Mouse (Mus musculus) kidney, adult 2 months (tissue): ENCODE data around the gene Trpm8. TPM values are rescaled to one million over a fixed set of nuclear protein-coding genes. Genes with fewer than 3 reads are reported as not detected.
A peak's percentile ranks its signal among the peaks of the same experiment; 100 is the strongest.

Source experiments
- DNase-seq: peaks from one replicate; pipeline ENCODE4 v3.0.0; 2021
- H3K27ac ChIP-seq: fragments of 200-500 bp; 2 replicates; pipeline ENCODE4 v1.5.1; 2012; ENCODE audit warnings: low read depth, low read length, control low read depth, inconsistent platforms; ENCODE audit not compliant: insufficient read depth
- H3K27me3 ChIP-seq: fragments of 200-500 bp; replicated peaks from 2 replicates; pipeline ENCODE4 v1.6.1; 2012; ENCODE audit warnings: mild to moderate bottlenecking, moderate library complexity, low read length, inconsistent platforms; ENCODE audit not compliant: control insufficient read depth, insufficient read depth
- H3K36me3 ChIP-seq: fragments of 200-500 bp; 2 replicates; pipeline ENCODE4 v1.6.1; 2012; ENCODE audit warnings: mild to moderate bottlenecking, moderate library complexity, low read length, inconsistent platforms; ENCODE audit not compliant: control insufficient read depth, insufficient read depth
- H3K4me1 ChIP-seq: fragments of 200-500 bp; 2 replicates; pipeline ENCODE4 v1.6.1; 2011; ENCODE audit warnings: low read length; ENCODE audit not compliant: control insufficient read depth, insufficient read depth
- H3K4me3 ChIP-seq: fragments of 200-500 bp; 2 replicates; pipeline ENCODE4 v1.5.1; 2011; ENCODE audit warnings: mild to moderate bottlenecking, low read depth, low read length, control low read depth; ENCODE audit not compliant: insufficient read depth
- CTCF ChIP-seq: fragments of 200-500 bp; conservative IDR thresholded peaks from 2 replicates; pipeline ENCODE4 v1.5.1; 2011; ENCODE audit warnings: low read depth, mild to moderate bottlenecking, control low read depth, low read length, moderate library complexity, mixed read lengths; ENCODE audit not compliant: insufficient read depth, insufficient read length
- POLR2A ChIP-seq: fragments of 200-500 bp; IDR thresholded peaks from one replicate; pipeline ENCODE4 v1.6.1; 2011; ENCODE audit warnings: low read depth, low read length, control low read depth
- WGBS: fragments of 180-500 bp; shearing (Covaris S2); methylation state at CpG from one replicate; pipeline ENCODE4 v1.1.7; 2018; 5-methylcytosine and 5-hydroxymethylcytosine counted together
- polyA plus RNA-seq: library from polyadenylated mRNA; depleted of rRNA; stranded (reverse); fragments of >200 nt; gene quantifications from 2 replicates; pipeline ENCODE4 v1.2.3, GENCODE M21; 2012

Trpm8 gene
- polyA plus RNA-seq, 1 experiment, result not detected

DNA sequence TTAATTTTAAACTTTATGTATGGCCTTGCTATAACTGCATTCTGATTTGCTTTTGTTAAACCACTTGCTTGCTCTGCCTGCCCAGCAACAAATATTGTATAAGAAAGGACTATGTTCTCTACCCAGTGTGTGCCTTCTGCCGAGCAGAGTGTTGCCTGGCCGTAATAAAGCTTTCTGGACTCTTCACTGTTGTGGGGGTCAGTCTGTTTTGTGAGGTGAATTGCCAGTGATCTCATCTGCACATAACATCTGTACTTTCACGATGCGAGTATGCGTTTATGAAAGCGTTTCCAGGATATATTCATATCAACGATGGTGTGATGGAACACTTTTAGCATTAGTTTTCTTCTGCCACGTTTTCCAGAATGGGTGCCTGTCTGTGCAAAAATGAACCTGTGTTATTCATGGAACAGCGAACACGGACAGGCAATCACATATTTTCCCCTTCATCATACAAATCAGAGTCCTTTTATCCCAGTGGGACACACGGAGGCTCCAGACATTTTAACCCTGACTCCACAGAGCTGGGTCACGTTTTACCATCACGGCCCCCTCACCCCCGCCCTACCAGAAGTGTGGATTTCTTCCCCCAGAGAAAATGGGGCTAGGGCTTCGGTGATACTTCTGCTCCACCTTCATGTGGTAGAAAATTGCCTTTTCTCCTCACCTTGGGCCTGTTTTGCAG, 2.7 kb downstream of the Trpm8 start:
- DNase-seq, result no peak
- 64% methylated on average over 15 of the region's 15 CpGs for WGBS
- H3K27me3 ChIP-seq, result no peaks in the 10 kb centered on the region
- H3K4me3 ChIP-seq, result no peak overlapping the region
- no peaks in the 10 kb centered on the region for H3K36me3 ChIP-seq
- H3K27ac ChIP-seq, result no peak overlapping the region
- no peak for TF ChIP-seq CTCF
- no peak for TF ChIP-seq POLR2A
- peaks cover 5% of the 10 kb centered on the region for H3K4me1 ChIP-seq

DNA sequence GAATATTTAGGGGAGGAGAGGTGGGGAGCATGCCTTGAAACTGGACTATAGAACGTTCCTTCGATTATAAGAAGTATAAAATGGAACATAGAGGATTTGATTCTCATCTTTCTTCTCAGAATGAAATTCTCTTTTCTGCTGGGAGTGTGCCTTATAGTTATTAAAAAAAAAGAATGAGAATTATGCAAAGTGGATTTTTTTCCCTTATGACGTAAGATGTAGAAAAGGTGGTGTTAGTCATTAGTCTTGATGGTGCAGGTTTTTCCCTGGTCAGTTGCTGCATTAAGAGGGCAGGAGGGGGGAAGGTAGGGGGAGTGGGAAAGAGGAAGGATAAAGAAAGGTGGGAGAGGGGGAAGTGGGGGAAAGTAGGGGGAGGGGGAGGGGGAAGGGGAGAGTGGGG, 4.8 kb downstream of the Trpm8 start:
- no peaks in the 10 kb centered on the region for H3K4me1 ChIP-seq
- no peaks in the 10 kb centered on the region for H3K36me3 ChIP-seq
- WGBS, result 57% methylated on average over 3 of the region's 3 CpGs
- DNase-seq, result no peak
- no peak for TF ChIP-seq CTCF
- TF ChIP-seq POLR2A, result no peak
- no peak overlapping the region for H3K27ac ChIP-seq
- H3K27me3 ChIP-seq, result no peaks in the 10 kb centered on the region
- H3K4me3 ChIP-seq, result no peak overlapping the region

- no peak overlapping the region for H3K4me3 ChIP-seq
- no peaks in the 10 kb centered on the region for H3K27me3 ChIP-seq
- no peaks in the 10 kb centered on the region for H3K36me3 ChIP-seq
- TF ChIP-seq POLR2A, result no peak
- no peak for TF ChIP-seq CTCF
- 79% methylated on average over 15 of the region's 15 CpGs for WGBS
- H3K4me1 ChIP-seq, result no peaks in the 10 kb centered on the region
- no peak for DNase-seq
- H3K27ac ChIP-seq, result no peak overlapping the region
Observed at GRCm38 (mm10) chr1:88283376-88284227, 6.1 kb downstream of the Trpm8 start.

DNA sequence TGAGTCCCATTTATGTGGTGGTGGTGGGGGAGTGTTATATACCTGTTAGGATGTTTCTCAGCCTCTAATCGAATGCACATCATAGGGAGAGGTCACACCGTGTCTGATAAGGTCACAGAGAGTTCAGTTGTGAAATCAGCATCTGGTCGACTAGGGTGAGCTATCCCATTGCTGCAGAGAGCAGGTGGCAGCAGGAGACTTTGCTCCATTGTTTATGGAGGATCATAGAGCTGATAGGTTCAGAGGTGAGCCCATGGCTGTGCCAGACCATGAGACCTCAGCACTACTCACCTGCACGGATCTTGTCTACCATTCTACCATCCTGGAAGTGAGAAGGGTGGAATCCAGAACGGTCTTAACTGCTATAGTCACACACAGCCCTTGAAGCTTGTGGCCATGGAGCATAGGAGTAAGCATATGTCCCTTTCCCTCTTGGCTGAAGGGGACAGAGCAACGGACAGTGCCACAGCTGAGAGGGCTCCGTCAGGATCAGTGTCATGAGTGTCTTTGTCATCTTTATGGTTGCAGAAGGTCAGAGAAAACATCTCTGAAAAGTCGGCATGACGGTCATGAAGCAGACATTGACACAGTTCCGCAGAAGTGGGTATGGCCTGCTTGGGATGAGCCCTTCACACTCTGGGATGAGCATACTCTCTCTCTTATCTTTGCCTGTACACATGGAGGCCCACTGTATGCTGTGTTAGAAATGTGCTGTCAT, 6.9 kb downstream of the Trpm8 start:
- Histone ChIP-seq H3K36me3 (no peaks in the 10 kb centered on the region), H3K4me3 (no peak overlapping the region), H3K27me3 (no peaks in the 10 kb centered on the region), H3K27ac (no peak overlapping the region), H3K4me1 (no peaks in the 10 kb centered on the region)
- TF ChIP-seq CTCF (no peak), POLR2A (no peak)
- DNase-seq, result no peak
- WGBS, result 60% methylated on average over 10 of the region's 10 CpGs

DNA sequence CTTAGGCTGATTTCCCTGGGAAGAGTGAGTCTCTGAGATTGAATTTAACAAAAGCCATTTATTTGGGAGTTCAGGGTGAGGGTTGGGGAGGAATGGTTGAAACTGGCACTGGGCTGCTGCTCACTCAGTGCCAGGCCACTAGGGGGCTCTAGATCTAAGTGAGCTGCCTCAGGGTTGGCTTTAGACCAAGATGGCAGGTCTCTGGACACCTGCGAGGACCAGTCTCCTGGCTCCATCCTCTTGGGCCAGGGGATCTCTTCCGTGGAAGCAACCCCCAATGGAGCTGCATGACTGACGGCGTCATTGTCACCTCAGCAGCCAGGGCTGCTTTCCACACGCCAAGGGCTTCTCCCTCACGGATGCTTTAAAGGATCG, 7.5 kb downstream of the Trpm8 start:
- Histone ChIP-seq H3K27me3 (no peaks in the 10 kb centered on the region), H3K4me3 (no peak overlapping the region), H3K36me3 (no peaks in the 10 kb centered on the region), H3K27ac (no peak overlapping the region), H3K4me1 (no peaks in the 10 kb centered on the region)
- 65% methylated on average over 7 of the region's 7 CpGs for WGBS
- DNase-seq, result peak; percentile 61
- TF ChIP-seq CTCF (no peak), POLR2A (no peak)

DNA sequence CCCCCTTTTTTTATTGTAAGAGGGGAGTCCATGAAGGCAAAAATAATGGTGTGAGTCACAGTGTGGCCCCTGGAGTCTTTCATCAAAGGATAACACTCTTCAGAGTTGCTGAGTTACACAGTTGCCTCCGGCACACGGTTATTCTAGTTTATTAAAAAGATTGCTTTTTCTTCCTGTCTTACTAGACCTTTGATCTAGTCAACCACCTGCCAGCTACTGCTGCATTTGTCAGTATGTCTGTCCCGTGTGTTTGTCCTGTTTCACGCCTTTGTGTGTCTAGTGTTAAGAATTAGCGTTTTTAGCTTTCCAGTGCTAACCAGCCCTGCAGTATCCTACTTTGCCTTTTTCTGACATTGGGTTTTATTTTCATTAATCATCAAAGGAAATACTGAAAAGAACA, 8.2 kb downstream of the Trpm8 start:
- no peaks in the 10 kb centered on the region for H3K27me3 ChIP-seq
- WGBS, result 55% methylated on average over 5 of the region's 5 CpGs
- H3K4me3 ChIP-seq, result no peak overlapping the region
- H3K27ac ChIP-seq, result no peak overlapping the region
- H3K4me1 ChIP-seq, result no peaks in the 10 kb centered on the region
- DNase-seq, result no peak
- H3K36me3 ChIP-seq, result no peaks in the 10 kb centered on the region
- TF ChIP-seq CTCF, result no peak
- TF ChIP-seq POLR2A, result no peak
